Mouse (Mus musculus) bone marrow, adult 2 months (tissue): ENCODE data around the gene Nkpd1. TPM values are rescaled to one million over a fixed set of nuclear protein-coding genes. Genes with fewer than 3 reads are reported as not detected.

Experiments used
- H3K27ac ChIP-seq: fragments of 200-500 bp; 2 replicates; pipeline ENCODE4 v1.5.1; 2012; ENCODE audit warnings: low read depth, mild to moderate bottlenecking, control low read depth, inconsistent platforms, low read length; ENCODE audit not compliant: control insufficient read depth, poor library complexity, insufficient read depth
- H3K4me1 ChIP-seq: fragments of 200-500 bp; 2 replicates; pipeline ENCODE4 v1.6.1; 2011; ENCODE audit warnings: low read length; ENCODE audit not compliant: control insufficient read depth, insufficient read depth
- H3K4me3 ChIP-seq: fragments of 200-500 bp; replicated peaks from 2 replicates; pipeline ENCODE3; 2011; ENCODE audit warnings: mild to moderate bottlenecking, low read depth, low read length, control low read depth; ENCODE audit not compliant: control insufficient read depth
- CTCF ChIP-seq: fragments of 200-500 bp; IDR thresholded peaks from 2 replicates; pipeline ENCODE4 v1.5.1; 2011; ENCODE audit warnings: low read length, control low read depth; ENCODE audit not compliant: control insufficient read depth, insufficient read depth
- POLR2A ChIP-seq: fragments of 200-500 bp; IDR thresholded peaks from 2 replicates; pipeline ENCODE4 v1.6.1; 2011; ENCODE audit warnings: low read depth, mild to moderate bottlenecking, control low read depth, low read length, borderline replicate concordance; ENCODE audit not compliant: control insufficient read depth
- WGBS: fragments of 180-500 bp; shearing (Covaris S2); methylation state at CpG from one replicate; pipeline ENCODE4 v1.1.7; 2018; 5-methylcytosine and 5-hydroxymethylcytosine counted together
- polyA plus RNA-seq: library from polyadenylated mRNA; stranded (reverse); fragments of >200 nt; gene quantifications from 2 replicates; pipeline ENCODE4 v1.2.4, GENCODE M21; 2011; ENCODE audit warnings: low replicate concordance; ENCODE audit not compliant: missing spikeins, insufficient read depth, insufficient read length

Nkpd1 gene
- polyA plus RNA-seq, 1 experiment, result not detected

DNA sequence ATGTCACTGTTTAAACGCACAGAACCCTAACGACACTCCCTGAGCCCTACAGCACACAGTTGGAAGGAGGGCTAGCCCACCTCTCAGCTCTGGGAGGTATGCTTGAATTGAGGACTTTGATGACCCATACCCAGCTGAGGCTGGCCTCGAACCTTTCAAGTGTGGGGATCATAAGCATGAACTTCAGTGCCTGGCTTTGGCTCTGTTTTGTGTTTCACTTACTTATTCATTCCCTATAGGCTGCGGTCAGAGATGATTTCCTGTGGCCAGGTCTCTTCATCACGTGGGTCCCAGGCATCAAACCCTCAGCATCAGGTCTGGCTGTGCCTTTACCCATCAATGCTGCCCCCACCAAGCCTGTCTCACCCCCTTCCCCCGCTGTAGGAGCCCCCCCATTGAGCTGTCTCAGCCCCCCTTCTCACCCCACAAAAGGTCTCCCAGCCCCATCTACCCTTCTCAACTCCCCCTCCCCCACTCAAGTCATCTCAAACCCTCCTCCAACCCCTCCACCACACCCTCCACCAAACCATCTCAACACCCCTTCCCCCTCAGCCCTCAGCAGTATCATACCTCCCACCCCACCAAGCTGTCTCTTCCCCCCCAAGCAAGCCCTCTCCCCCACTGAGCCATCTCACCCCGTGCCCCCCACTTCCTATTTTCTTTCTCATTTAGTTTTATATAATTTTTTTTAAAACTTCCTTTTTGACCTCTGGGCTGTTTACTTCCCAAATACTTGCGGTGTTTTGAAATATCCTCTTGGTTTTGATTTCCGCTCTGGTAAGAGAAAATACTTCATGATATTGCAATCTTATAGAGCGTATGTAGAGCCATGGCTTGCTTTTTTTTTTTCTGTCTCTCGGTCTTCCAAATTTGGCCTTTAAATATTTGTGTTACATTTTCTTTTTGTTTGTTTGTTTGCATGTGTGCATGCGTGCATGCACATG, 16.9 kb upstream of the Nkpd1 start:
- WGBS, result 10% methylated on average over 12 of the region's 12 CpGs
- peaks cover 2% of the 10 kb centered on the region; the same call in 1 of the 2 replicates for H3K4me1 ChIP-seq
- H3K4me3 ChIP-seq, result no peak overlapping the region
- no peak for TF ChIP-seq POLR2A
- TF ChIP-seq CTCF, result no peak
- peak overlapping the region; percentile 61; the same call in 1 of the 2 replicates for H3K27ac ChIP-seq

- H3K27ac ChIP-seq, result peak overlapping the region; percentile 56
- H3K4me1 ChIP-seq, result peaks cover 2% of the 10 kb centered on the region; the same call in 1 of the 2 replicates
- H3K4me3 ChIP-seq, result no peak overlapping the region
- 63% methylated on average over 4 of the region's 4 CpGs for WGBS
- no peak for TF ChIP-seq CTCF
- no peak for TF ChIP-seq POLR2A
These were observed 16.0 kb upstream of the Nkpd1 start for GRCm38 (mm10) chr7:19501658-19502057.

GRCm38 (mm10) chr7:19503481-19504068, 14.1 kb upstream of the Nkpd1 start:
- TF ChIP-seq CTCF (peak; percentile 80), POLR2A (no peak)
- WGBS, result 28% methylated on average over 5 of the region's 5 CpGs

GRCm38 (mm10) chr7:19506326-19506725, 11.3 kb upstream of the Nkpd1 start:
- Histone ChIP-seq H3K4me3 (no peak overlapping the region), H3K27ac (no peak overlapping the region), H3K4me1 (peaks cover 4% of the 10 kb centered on the region; the same call in 1 of the 2 replicates)
- 32% methylated on average over 6 of the region's 6 CpGs for WGBS
- TF ChIP-seq CTCF (peak; percentile 22; the same call in 1 of the 2 replicates), POLR2A (no peak)

More at GRCm38 (mm10) chr7:19503481-19504068, 14.1 kb upstream of the Nkpd1 start:
- no peak overlapping the region for H3K4me3 ChIP-seq
- H3K4me1 ChIP-seq, result peaks cover 5% of the 10 kb centered on the region; the same call in 1 of the 2 replicates
- H3K27ac ChIP-seq, result no peak overlapping the region; the same call in 1 of the 2 replicates

DNA sequence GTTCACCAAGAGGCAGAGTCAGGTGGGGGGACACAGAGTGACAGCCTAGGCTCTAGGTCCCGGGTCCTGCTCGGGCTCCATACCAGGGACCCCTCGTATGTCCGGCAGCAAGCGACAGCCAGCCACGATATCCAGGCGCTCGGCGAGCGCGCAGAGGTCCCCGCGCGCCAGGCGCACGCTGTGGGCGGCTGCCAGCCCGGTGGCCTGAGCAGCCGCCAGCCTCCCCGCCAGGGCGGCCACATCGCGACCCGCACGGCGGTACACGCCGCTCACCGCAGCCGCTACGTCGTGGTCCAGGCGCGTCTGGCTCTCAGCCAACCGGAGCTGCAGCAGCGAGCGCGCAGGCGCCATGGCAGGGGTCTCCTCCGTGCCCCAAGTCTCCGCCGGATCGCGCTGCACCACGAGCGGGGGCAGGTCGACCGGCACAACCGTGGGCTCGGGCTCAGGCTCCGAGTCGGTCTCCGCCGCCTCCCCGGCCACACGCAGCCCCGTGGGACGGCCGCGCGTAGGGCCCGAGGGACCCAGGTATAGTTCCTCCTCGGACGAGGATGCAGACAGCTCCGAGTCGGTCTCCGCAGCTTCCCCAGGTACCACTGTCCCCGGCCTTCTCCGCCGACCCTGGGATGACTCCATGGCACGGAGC, 10.5 kb upstream of the Nkpd1 start:
- Histone ChIP-seq H3K4me1 (peaks cover 4% of the 10 kb centered on the region; the same call in 1 of the 2 replicates), H3K27ac (peak overlapping the region; percentile 4; the same call in 1 of the 2 replicates), H3K4me3 (peak overlapping the region; percentile 95)
- TF ChIP-seq CTCF (no peak), POLR2A (no peak)
- 4% methylated on average over 69 of the region's 71 CpGs for WGBS

- H3K4me3 ChIP-seq, result peak overlapping the region; percentile 95
- peaks cover 4% of the 10 kb centered on the region; the same call in 1 of the 2 replicates for H3K4me1 ChIP-seq
- no peak overlapping the region; the same call in 1 of the 2 replicates for H3K27ac ChIP-seq
- 6% methylated on average over 18 of the region's 18 CpGs for WGBS
- TF ChIP-seq POLR2A (no peak), CTCF (no peak)
These were observed 10.0 kb upstream of the Nkpd1 start for GRCm38 (mm10) chr7:19507612-19507981.

DNA sequence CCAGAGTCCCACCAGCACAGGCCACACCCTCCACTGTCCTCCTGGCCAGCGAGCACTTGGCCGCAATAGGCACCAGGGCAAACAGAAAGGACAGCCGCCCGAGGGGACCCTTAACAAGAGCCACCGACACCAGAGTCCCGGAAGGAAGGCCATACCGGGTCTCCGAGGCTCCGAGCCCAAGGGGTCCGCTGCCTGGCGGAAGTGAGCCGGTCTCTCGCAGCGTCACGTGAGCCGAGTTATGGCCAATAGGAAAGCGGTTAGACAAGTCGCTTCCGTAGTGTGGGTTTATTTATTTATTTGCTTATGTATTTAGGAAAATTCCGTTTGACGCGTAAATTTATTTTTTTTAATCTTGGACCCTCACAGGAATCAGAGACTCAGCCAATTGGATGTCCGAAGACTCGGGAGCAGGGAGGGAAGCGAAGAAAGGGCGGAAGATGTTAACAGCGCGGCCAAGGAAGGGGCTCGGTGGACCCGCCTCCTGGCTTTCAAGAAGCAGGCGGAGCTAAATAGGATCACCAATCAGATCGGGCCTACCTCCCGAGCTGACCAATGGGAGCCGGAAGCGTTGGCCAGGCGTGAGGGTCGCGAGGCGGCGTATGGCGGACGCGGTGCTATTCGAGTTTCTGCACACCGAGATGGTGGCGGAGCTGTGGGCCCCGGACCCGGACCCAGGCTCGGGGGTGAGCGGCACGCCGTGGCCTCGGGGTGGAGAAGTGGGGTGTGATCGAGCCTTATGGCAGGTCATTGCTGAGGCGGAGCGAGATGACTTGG, 9.3 kb upstream of the Nkpd1 start, which contains the start of the genes Bloc1s3 and Trappc6a:
Gene Bloc1s3 (minus strand): TSS at position 218 of the 774 bp plus-strand sequence.
Gene Trappc6a (plus strand): TSS at position 246 of the 774 bp plus-strand sequence.
- under 1% methylated on average over 56 of the region's 56 CpGs for WGBS

More for the DNA sequence above, 9.3 kb upstream of the Nkpd1 start, which contains the start of the genes Bloc1s3 and Trappc6a:
- Histone ChIP-seq H3K4me3 (peak within 1 kb of the TSS; percentile 95), H3K27ac (peak within 1 kb of the TSS; percentile 77), H3K4me1 (peaks cover 4% of the 10 kb centered on the region; the same call in 1 of the 2 replicates)
- TF ChIP-seq CTCF (no peak), POLR2A (peak; percentile 87)
